Mouse (Mus musculus) bone marrow macrophage, adult 2 months (primary cell): ENCODE measurements at regions not wholly inside any gene's neighbourhood (a gene's known extent, or its start where the extent isn't known, plus 50 kb on each side); places are given as distances from the start of the nearest gene placed in this dataset.

Experiments used
- CTCF ChIP-seq: IDR thresholded peaks from 2 replicates; pipeline ENCODE4 v1.5.1; 2012; ENCODE audit warnings: low read depth, mild to moderate bottlenecking, low read length, moderate library complexity
- POLR2A ChIP-seq: IDR thresholded peaks from 2 replicates; pipeline ENCODE4 v1.6.1; 2012; ENCODE audit warnings: mild to moderate bottlenecking, low read depth, low read length, borderline replicate concordance

- no peak for TF ChIP-seq CTCF
- no peak for TF ChIP-seq POLR2A
Measured at GRCm38 (mm10) chr7:34567575-34567974, 89.0 kb downstream of the Kctd15 start.
